Mouse (Mus musculus) right cerebral cortex, postnatal 10 days (tissue): ENCODE results near the gene Rchy1.
"Not testable (repeated sequence)": the region's sequence is repeated elsewhere in the genome, so short reads cannot be mapped to it uniquely, and the experiment has no call there.

Experiments
- DNase-seq, 2 experiments: peaks; one replicate each; pipeline ENCODE4 v3.0.0; 2021; ENCODE audit warnings: low spot score in 2 of 2

The Rchy1 gene

DNA sequence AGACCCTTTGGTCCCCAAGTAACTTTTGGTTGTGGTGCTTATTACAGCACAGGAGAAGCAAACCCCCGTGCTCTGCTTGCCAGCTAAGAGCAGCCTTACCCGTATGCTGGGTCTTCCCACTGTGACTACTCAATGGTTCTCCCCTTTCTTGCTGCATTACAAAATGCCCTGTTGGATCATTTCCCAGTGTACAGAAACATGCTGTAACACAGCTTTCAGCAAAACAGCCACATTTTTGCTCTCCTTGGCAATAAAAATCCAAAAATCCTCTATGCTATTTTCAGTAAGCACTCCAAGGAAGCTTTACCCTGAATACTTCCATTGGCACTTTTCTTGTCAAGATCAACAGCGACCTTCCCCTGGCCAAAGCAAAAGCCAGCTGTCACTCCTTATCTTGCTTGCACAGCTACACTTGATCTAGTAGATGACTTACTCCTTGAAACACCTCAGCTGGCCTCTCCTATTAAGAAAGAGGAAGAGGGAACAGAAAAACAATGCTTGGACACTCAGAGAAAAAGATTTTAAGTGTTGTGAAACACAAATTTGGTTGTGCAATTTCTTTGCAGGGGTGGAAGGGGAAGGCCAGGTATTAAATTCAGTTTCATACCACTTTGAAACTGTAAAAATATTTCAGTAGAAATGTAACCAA is 2.1 kb downstream of the Rchy1 start:
- DNase-seq, result no peak

GRCm38 (mm10) chr5:91959986-91960385 is 2.9 kb downstream of the Rchy1 start:
- no peak for DNase-seq

- no peak for DNase-seq
Measured at GRCm38 (mm10) chr5:91959096-91959495, 3.8 kb downstream of the Rchy1 start.

GRCm38 (mm10) chr5:91956991-91957760 is 5.7 kb downstream of the Rchy1 start:
- DNase-seq, result no peak

DNA sequence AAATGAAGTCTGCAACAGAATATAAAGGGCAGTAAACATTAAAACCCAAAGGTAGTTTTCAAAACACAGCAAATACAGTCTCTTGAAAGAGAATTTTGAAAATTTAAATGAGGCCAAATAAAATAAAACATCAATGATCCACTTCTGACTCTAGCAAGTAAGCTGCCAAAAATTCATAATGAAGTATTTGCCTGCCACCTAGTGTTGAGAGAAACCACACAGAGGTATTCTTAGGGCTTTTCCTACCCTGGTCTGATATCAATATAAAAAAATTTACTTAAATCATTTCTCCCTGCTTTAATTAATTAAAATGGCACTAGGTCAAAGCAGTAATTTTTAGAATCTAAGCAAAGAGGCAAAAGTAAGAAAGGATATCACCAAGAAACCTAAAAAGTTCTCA is 11.5 kb downstream of the Rchy1 start:
- DNase-seq, result no peak

- no peak for DNase-seq
Measured at GRCm38 (mm10) chr5:91949441-91949840, 13.4 kb downstream of the Rchy1 start.

DNA sequence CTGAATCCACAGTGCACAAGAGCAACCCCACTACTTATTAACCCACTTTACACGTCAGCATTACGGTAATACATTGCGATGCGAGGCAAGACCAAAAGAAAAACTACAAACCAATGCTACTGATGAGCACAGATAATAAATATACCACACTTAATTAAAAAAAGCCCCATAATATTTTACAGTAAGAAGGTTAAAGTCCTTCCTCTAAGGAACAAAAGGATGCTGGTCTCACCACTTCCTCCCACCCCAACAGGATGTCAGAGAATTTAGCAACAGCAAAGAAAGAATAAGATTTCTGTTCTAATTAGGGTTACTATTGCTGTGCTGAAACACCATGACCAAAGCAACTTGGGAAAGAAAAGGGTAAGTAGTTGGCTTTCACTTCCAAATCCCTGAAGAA is 15.9 kb downstream of the Rchy1 start:
- DNase-seq, result no peak

DNA sequence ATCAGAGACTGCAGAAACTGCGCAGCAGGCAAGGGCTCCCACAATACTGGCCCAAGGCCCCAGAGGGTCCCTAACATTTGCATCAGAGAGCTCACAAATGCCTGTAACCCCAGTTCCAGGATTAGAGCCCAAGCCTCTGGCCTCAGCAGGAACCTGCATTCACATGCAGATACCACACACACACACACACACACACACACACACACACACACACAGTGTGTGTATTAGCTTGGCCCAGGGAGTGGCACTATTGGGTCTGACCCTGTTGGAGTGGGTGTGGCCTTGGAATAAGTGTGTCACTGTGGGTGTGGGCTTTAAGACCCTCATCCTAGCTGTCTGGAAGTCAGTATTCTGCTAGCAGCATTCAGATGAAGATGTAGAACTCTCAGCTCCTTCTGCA is 17.3 kb downstream of the Rchy1 start:
- DNase-seq, result not testable (repeated sequence)

GRCm38 (mm10) chr5:91913231-91913630 is 49.6 kb downstream of the Rchy1 start:
- no peak for DNase-seq

GRCm38 (mm10) chr5:91911384-91912106 is 51.3 kb downstream of the Rchy1 start:
- DNase-seq, result peak; percentile 40 to 53

- no peak for DNase-seq
Measured at GRCm38 (mm10) chr5:91910616-91911015, 52.3 kb downstream of the Rchy1 start.

GRCm38 (mm10) chr5:91909010-91909620 is 53.8 kb downstream of the Rchy1 start:
- peak; percentile 52 to 67 for DNase-seq
